Mouse (Mus musculus) T-helper 1 cell (primary cell): Measurements from ENCODE around the gene Ibtk.

Experiments
- in situ Hi-C: fragments of 300-600 bp; cut with MboI, MseI; formaldehyde crosslinking; loops from one replicate; pipeline ENCODE4 v1.15.1; 2025; ENCODE audit warnings: high pct_unique_total_duplicates

The Ibtk gene

GRCm38 (mm10) chr9:85707302-85707701 lies 41.8 kb downstream of the Ibtk start:
- in situ Hi-C loops, result no loop called here

- in situ Hi-C loops, result no loop called here
Measured at GRCm38 (mm10) chr9:85701981-85702380, 47.2 kb downstream of the Ibtk start.

GRCm38 (mm10) chr9:85695606-85696005 lies 53.5 kb downstream of the Ibtk start:
- in situ Hi-C loops, result no loop called here

GRCm38 (mm10) chr9:85693231-85694116 lies 55.7 kb downstream of the Ibtk start:
- in situ Hi-C loops, result no loop called here

GRCm38 (mm10) chr9:85685010-85685409 lies 64.1 kb downstream of the Ibtk start:
- in situ Hi-C loops, result no loop called here

GRCm38 (mm10) chr9:85675131-85675905 lies 73.8 kb downstream of the Ibtk start:
- in situ Hi-C loops, result loop anchor here (5.0 kb wide), 1 partner anchor 103 kb away; no protein-coding TSS in a partner anchor

- in situ Hi-C loops, result no loop called here
Measured at GRCm38 (mm10) chr9:85673907-85674481, 75.1 kb downstream of the Ibtk start.

- in situ Hi-C loops, result no loop called here
Measured at GRCm38 (mm10) chr9:85671582-85672331, 77.4 kb downstream of the Ibtk start.

GRCm38 (mm10) chr9:85664316-85664715 lies 84.8 kb downstream of the Ibtk start:
- in situ Hi-C loops, result no loop called here

- in situ Hi-C loops, result no loop called here
Measured at GRCm38 (mm10) chr9:85663810-85664209, 85.3 kb downstream of the Ibtk start.

GRCm38 (mm10) chr9:85663091-85663490 lies 86.0 kb downstream of the Ibtk start:
- in situ Hi-C loops, result no loop called here

- in situ Hi-C loops, result no loop called here
Measured at GRCm38 (mm10) chr9:85653401-85653800, 95.7 kb downstream of the Ibtk start.

- in situ Hi-C loops, result no loop called here
Measured at GRCm38 (mm10) chr9:85638276-85638675, 110.9 kb downstream of the Ibtk start.
